In the genomic region with DNA sequence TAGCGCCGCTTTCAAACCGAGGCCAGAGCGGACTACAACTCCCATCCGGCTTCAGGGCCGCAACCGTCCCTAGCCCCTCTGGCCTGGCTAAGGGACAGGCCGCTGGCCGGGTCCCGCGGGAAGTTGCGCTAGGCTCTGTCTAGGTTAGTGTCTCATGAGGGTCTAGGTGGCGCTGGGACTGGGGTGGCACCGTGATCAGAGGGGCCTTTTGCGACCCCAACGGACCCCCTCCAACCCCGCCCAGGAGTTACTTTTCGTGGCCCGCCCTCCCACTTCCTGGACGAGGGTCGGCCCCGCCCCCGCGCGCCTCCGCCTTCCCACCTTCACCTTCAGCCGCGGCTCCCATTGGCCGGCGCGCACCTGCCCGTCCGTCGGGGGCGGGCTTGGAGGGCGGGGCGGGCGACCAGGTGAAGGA, we compare ENCODE assay signal across 8 mouse cellular contexts. TPM values are rescaled to one million over a fixed set of nuclear protein-coding genes. Genes with fewer than 3 reads are reported as not detected.
DNase-seq lines count a peak whose midpoint lies in the region; ATAC-seq and TF ChIP-seq lines count a peak whose summit lies in the region.

A gene (plus strand): TSS at position 320 of the 415 bp plus-strand sequence.

- peaks cover 7 to 11% of the 10 kb centered on the region in 2 experiments for H3K36me3 ChIP-seq in CH12.LX (replicated peaks in 1 of 2; ENCODE audit: control insufficient read depth in 1 of 2, insufficient read depth in 1 of 2, low read length in 1 of 2)
- peaks cover 16% of the 10 kb centered on the region for H3K36me3 ChIP-seq in heart, embryonic 14.5 days (ENCODE audit: control insufficient read depth, insufficient read depth, low read length)
- H3K36me3 ChIP-seq in kidney, postnatal 0 days (ENCODE audit: insufficient read depth, low read length) = peaks cover 14% of the 10 kb centered on the region; the same call in 1 of the 2 replicates

- peak; percentile 74 for ATAC-seq in heart, embryonic 14.5 days (ENCODE audit: insufficient number of reproducible peaks, insufficient read depth, low FRiP score, low read depth)
- ATAC-seq in kidney, postnatal 0 days (replicated peaks; ENCODE audit: low FRiP score, low read depth) = peak; percentile 81

- no peaks in the 10 kb centered on the region for H3K9me3 ChIP-seq in CH12.LX (replicated peaks; ENCODE audit: low read length)
- H3K9me3 ChIP-seq in heart, embryonic 14.5 days (ENCODE audit: control insufficient read depth, low read length) = no peaks in the 10 kb centered on the region
- no peaks in the 10 kb centered on the region for H3K9me3 ChIP-seq in kidney, postnatal 0 days (replicated peaks; ENCODE audit: low read length)

- no peak for TF ChIP-seq CTCF in CH12.LX (conservative IDR thresholded peaks at IDR 0.05 in 1 of 2, IDR thresholded peaks at IDR 0.05 in 1 of 2; ENCODE audit: low read depth in 2 of 2, low read length in 2 of 2)
- TF ChIP-seq CTCF in bone marrow macrophage, adult 2 months (IDR thresholded peaks at IDR 0.05; ENCODE audit: low read depth, low read length) = no peak
- no peak for TF ChIP-seq CTCF in embryonic fibroblast, embryonic 13.5 days (IDR thresholded peaks at IDR 0.05; ENCODE audit: borderline replicate concordance, insufficient read depth, low read length)
- TF ChIP-seq CTCF in kidney, postnatal 0 days (IDR thresholded peaks at IDR 0.05; ENCODE audit: low read depth) = no peak

- no peak for TF ChIP-seq RAD21 in CH12.LX (IDR thresholded peaks at IDR 0.05; ENCODE audit: low read depth, low read length)

- peak within 1 kb of the TSS; percentile 42 for H3K27ac ChIP-seq in CH12.LX (ENCODE audit: insufficient read depth, low read depth)
- H3K27ac ChIP-seq in bone marrow macrophage, adult 2 months (ENCODE audit: insufficient read depth, low read depth, low read length) = no peak within 1 kb of the TSS
- peak within 1 kb of the TSS; percentile 73 for H3K27ac ChIP-seq in embryonic fibroblast, embryonic 13.5 days (ENCODE audit: insufficient read depth, low read length)
- peak within 1 kb of the TSS; percentile 70 to 72 for H3K27ac ChIP-seq in heart, embryonic 14.5 days (replicated peaks in 1 of 2; ENCODE audit: control insufficient read depth in 1 of 2, insufficient read depth in 1 of 2, low read depth in 2 of 2, low read length in 2 of 2)
- H3K27ac ChIP-seq in kidney, postnatal 0 days = peak within 1 kb of the TSS; percentile 81

- DNase-seq in CH12.LX (ENCODE audit: extremely low read depth) = no peak
- DNase-seq in kidney, postnatal 0 days (ENCODE audit: low spot score) = peak; percentile 88
- peak; percentile 92 to 95 for DNase-seq in lung, postnatal 4 days
- peak; percentile 78 for DNase-seq in retina, embryonic 14.5 days (ENCODE audit: low spot score)
- DNase-seq in urinary bladder, adult 2 months (ENCODE audit: low spot score) = peak; percentile 85

- peak within 1 kb of the TSS; percentile 54; the same call in 1 of the 2 replicates for H3K9ac ChIP-seq in CH12.LX (ENCODE audit: insufficient read depth, low read depth)
- H3K9ac ChIP-seq in heart, embryonic 14.5 days (ENCODE audit: low read length) = peak within 1 kb of the TSS; percentile 77
- H3K9ac ChIP-seq in kidney, postnatal 0 days (ENCODE audit: low read depth, low read length) = peak within 1 kb of the TSS; percentile 71

- TF ChIP-seq EP300 in CH12.LX (IDR thresholded peaks at IDR 0.05; ENCODE audit: low read length) = no peak

- no peaks in the 10 kb centered on the region for H3K79me2 ChIP-seq in CH12.LX (replicated peaks; ENCODE audit: control insufficient read depth, extremely low read depth, insufficient read depth, poor library complexity, severe bottlenecking)

- peak within 1 kb of the TSS; percentile 39 for H3K4me2 ChIP-seq in CH12.LX (ENCODE audit: insufficient read depth, low read depth, poor library complexity, severe bottlenecking)
- H3K4me2 ChIP-seq in heart, embryonic 14.5 days (ENCODE audit: low read length) = peak within 1 kb of the TSS; percentile 74
- peak within 1 kb of the TSS; percentile 71 for H3K4me2 ChIP-seq in kidney, postnatal 0 days (ENCODE audit: low read length)

- H3K4me1 ChIP-seq in CH12.LX (ENCODE audit: control insufficient read depth in 1 of 2, insufficient read depth in 2 of 2) = peaks cover 24 to 49% of the 10 kb centered on the region in 2 experiments
- peaks cover 32% of the 10 kb centered on the region for H3K4me1 ChIP-seq in bone marrow macrophage, adult 2 months (ENCODE audit: control insufficient read depth, insufficient read depth, low read length)
- H3K4me1 ChIP-seq in embryonic fibroblast, embryonic 13.5 days (ENCODE audit: control insufficient read depth, insufficient read depth, low read length) = peaks cover 7% of the 10 kb centered on the region; the same call in 1 of the 2 replicates
- H3K4me1 ChIP-seq in heart, embryonic 14.5 days (ENCODE audit: control insufficient read depth in 2 of 2, insufficient read depth in 2 of 2, low read length in 2 of 2) = peaks cover 4 to 14% of the 10 kb centered on the region in 2 experiments
- peaks cover 15% of the 10 kb centered on the region; the same call in 1 of the 2 replicates for H3K4me1 ChIP-seq in kidney, postnatal 0 days (replicated peaks; ENCODE audit: insufficient read depth, low read length)

- dilution Hi-C loops in CH12.LX (cut with MboI; ENCODE audit: extremely low pct_ligation_motif_present, extremely low pct_unique_long_range_greater_than_20kb, low sequenced_read_pairs) = no loop called here

- under 1% methylated on average over 37 of the region's 38 CpGs for whole genome bisulfite sequencing in heart, embryonic 14.5 days
- WGBS in kidney, postnatal 0 days = 2% methylated on average over 38 of the region's 38 CpGs

- H3K27me3 ChIP-seq in CH12.LX (replicated peaks) = no peaks in the 10 kb centered on the region
- no peaks in the 10 kb centered on the region for H3K27me3 ChIP-seq in heart, embryonic 14.5 days (ENCODE audit: control insufficient read depth, insufficient read depth, low read length)
- H3K27me3 ChIP-seq in kidney, postnatal 0 days (ENCODE audit: insufficient read depth, low read length) = no peaks in the 10 kb centered on the region

- H3K4me3 ChIP-seq in CH12.LX (replicated peaks in 1 of 3; ENCODE audit: low read depth in 2 of 3, low read length in 2 of 3, poor library complexity in 1 of 3) = peak within 1 kb of the TSS; percentile 25 to 71 (median 30)
- H3K4me3 ChIP-seq in bone marrow macrophage, adult 2 months (ENCODE audit: insufficient read depth, low read length) = peak within 1 kb of the TSS; percentile 56
- peak within 1 kb of the TSS; percentile 65 for H3K4me3 ChIP-seq in embryonic fibroblast, embryonic 13.5 days (ENCODE audit: insufficient read depth, low read length)
- peak within 1 kb of the TSS; percentile 70 to 75 for H3K4me3 ChIP-seq in heart, embryonic 14.5 days (ENCODE audit: control insufficient read depth in 1 of 2, insufficient read depth in 1 of 2, low read depth in 1 of 2, low read length in 2 of 2)
- peak within 1 kb of the TSS; percentile 65 for H3K4me3 ChIP-seq in kidney, postnatal 0 days (replicated peaks; ENCODE audit: low read depth, low read length)

- no peak for TF ChIP-seq POLR2A in CH12.LX (IDR thresholded peaks at IDR 0.05; ENCODE audit: low read depth, low read length)
- no peak for TF ChIP-seq POLR2A in bone marrow macrophage, adult 2 months (IDR thresholded peaks at IDR 0.05; ENCODE audit: borderline replicate concordance, low read depth, low read length)
- TF ChIP-seq POLR2A in embryonic fibroblast, embryonic 13.5 days (IDR thresholded peaks at IDR 0.05; ENCODE audit: low read depth, low read length) = peak; percentile 25

- in situ Hi-C loops in CH12.LX (cut with MboI; ENCODE audit: low pct_ligation_motif_present, low pct_unique_long_range_greater_than_20kb, low sequenced_read_pairs) = loop anchor here (5.0 to 25.0 kb wide), 2 partner anchors 44 to 144 kb away; no protein-coding TSS in a partner anchor

TF ChIP-seq in CH12.LX, 34 proteins besides CTCF, POLR2A, EP300 and RAD21:
- peak; percentile 68 for TF ChIP-seq HCFC1 (IDR thresholded peaks at IDR 0.05; ENCODE audit: low read depth, low read length)
- no peak for TF ChIP-seq BHLHE40 (IDR thresholded peaks at IDR 0.05; ENCODE audit: low read depth, low read length)
- TF ChIP-seq JUND (conservative IDR thresholded peaks at IDR 0.05; ENCODE audit: low read depth, low read length) = no peak
- TF ChIP-seq KAT2A (IDR thresholded peaks at IDR 0.05; ENCODE audit: insufficient replicate concordance, low read length) = no peak
- 0 out of 2 replicates have a peak, but pooled peaks have one; percentile 8 for TF ChIP-seq SIN3A (IDR thresholded peaks at IDR 0.05; ENCODE audit: low read length)
- no peak for TF ChIP-seq TBP (conservative IDR thresholded peaks at IDR 0.05; ENCODE audit: low read depth, low read length)
- peak; percentile 32; the same call in 1 of the 2 replicates for TF ChIP-seq IRF4 (IDR thresholded peaks at IDR 0.05; ENCODE audit: low read depth, low read length)
- peak; percentile 76 for TF ChIP-seq ELF1 (IDR thresholded peaks at IDR 0.05; ENCODE audit: low read depth, low read length)
- no peak for TF ChIP-seq JUN (IDR thresholded peaks at IDR 0.05; ENCODE audit: insufficient read depth, low read depth, low read length)
- 0 out of 2 replicates have a peak, but pooled peaks have one; percentile 10 for TF ChIP-seq MXI1 (IDR thresholded peaks at IDR 0.05; ENCODE audit: low read depth, low read length)
- no peak for TF ChIP-seq MEF2A (IDR thresholded peaks at IDR 0.05; ENCODE audit: borderline replicate concordance, low read depth, low read length)

RNA-seq across cellular contexts. Expression of the gene that starts here (rescaled TPM):
- total RNA-seq in CH12.LX (2012; rRNA removed) (4.1 and 4.2 TPM in 2 replicates), CH12.LX (2014; rRNA removed) (0.65 and 0.79 TPM in 2 replicates)
- polyA plus RNA-seq in CH12.LX (2012; ENCODE audit: insufficient read length, low read depth) = 2.3 and 2.6 TPM in 2 replicates
- polyA plus RNA-seq in bone marrow macrophage, adult 2 months (2012; ENCODE audit: insufficient read depth, insufficient read length, missing spikeins) = 6.9 and 7.0 TPM in 2 replicates
- 17.0 and 18.6 TPM in 2 replicates for polyA plus RNA-seq in embryonic fibroblast, embryonic 13.5 days (2011; ENCODE audit: insufficient read length, low read depth, missing spikeins)
- polyA plus RNA-seq in heart, embryonic 14.5 days (2014; fragmentation: Nextera tagmentation; extraction: Ambion mirVana) = 0.43 and 0.78 TPM in 2 replicates
- polyA plus RNA-seq in kidney, postnatal 0 days (2015; fragmentation: Nextera tagmentation; extraction: Ambion mirVana) = 1.0 TPM in 2 replicates
- 22.7 and 27.0 TPM in 2 replicates for polyA plus RNA-seq in urinary bladder, adult 2 months (2012; rRNA removed)

Comparison
In these comparisons a context has a peak if more than half of its experiments do, and no peak if none do; other contexts are left out.
1. Peak in ATAC-seq, H3K4me3 ChIP-seq, H3K27ac ChIP-seq, H3K9ac ChIP-seq and H3K4me2 ChIP-seq in heart, embryonic 14.5 days; RNA of the gene not detected or under 1 TPM.